Mouse (Mus musculus) c-Kit-positive CD71-positive TER-119-negative erythroid progenitor cells, embryonic 14.5 days (primary cell): ENCODE results near the gene Wipf1.

Experiments used
- DNase-seq: peaks from one replicate; pipeline ENCODE4 v3.0.0-alpha.2; 2013; ENCODE audit warnings: low read depth

The Wipf1 gene

GRCm38 (mm10) chr2:73467071-73467851, 62.3 kb downstream of the Wipf1 start:
- no peak for DNase-seq

GRCm38 (mm10) chr2:73466481-73466880, 63.1 kb downstream of the Wipf1 start:
- no peak for DNase-seq

- no peak for DNase-seq
Observed at GRCm38 (mm10) chr2:73463431-73464194, 65.9 kb downstream of the Wipf1 start.

GRCm38 (mm10) chr2:73462757-73463339, 66.7 kb downstream of the Wipf1 start:
- no peak for DNase-seq

- DNase-seq, result no peak
Observed at GRCm38 (mm10) chr2:73462265-73462664, 67.3 kb downstream of the Wipf1 start.

GRCm38 (mm10) chr2:73460168-73460567, 69.4 kb downstream of the Wipf1 start:
- no peak for DNase-seq

- no peak for DNase-seq
Observed at GRCm38 (mm10) chr2:73459607-73460153, 69.9 kb downstream of the Wipf1 start.

GRCm38 (mm10) chr2:73456886-73457285, 72.6 kb downstream of the Wipf1 start:
- no peak for DNase-seq

- no peak for DNase-seq
Observed at GRCm38 (mm10) chr2:73456154-73456553, 73.4 kb downstream of the Wipf1 start.

GRCm38 (mm10) chr2:73455541-73455940, 74.0 kb downstream of the Wipf1 start:
- DNase-seq, result no peak

GRCm38 (mm10) chr2:73454682-73455081, 74.9 kb downstream of the Wipf1 start:
- no peak for DNase-seq

- no peak for DNase-seq
Observed at GRCm38 (mm10) chr2:73454186-73454585, 75.3 kb downstream of the Wipf1 start.

GRCm38 (mm10) chr2:73453717-73454116, 75.8 kb downstream of the Wipf1 start:
- DNase-seq, result peak; percentile 40

- no peak for DNase-seq
Observed at GRCm38 (mm10) chr2:73453085-73453484, 76.4 kb downstream of the Wipf1 start.

- DNase-seq, result no peak
Observed at GRCm38 (mm10) chr2:73452556-73452955, 77.0 kb downstream of the Wipf1 start.

GRCm38 (mm10) chr2:73451541-73451940, 78.0 kb downstream of the Wipf1 start:
- DNase-seq, result no peak

- no peak for DNase-seq
Observed at GRCm38 (mm10) chr2:73450172-73450715, 79.3 kb downstream of the Wipf1 start.

- no peak for DNase-seq
Observed at GRCm38 (mm10) chr2:73443985-73444384, 85.5 kb downstream of the Wipf1 start.

GRCm38 (mm10) chr2:73442015-73442414, 87.5 kb downstream of the Wipf1 start:
- DNase-seq, result no peak

GRCm38 (mm10) chr2:73440319-73440718, 89.2 kb downstream of the Wipf1 start:
- DNase-seq, result no peak

GRCm38 (mm10) chr2:73436976-73437375, 92.6 kb downstream of the Wipf1 start:
- no peak for DNase-seq

- DNase-seq, result no peak
Observed at GRCm38 (mm10) chr2:73435847-73436246, 93.7 kb downstream of the Wipf1 start.
